Mouse (Mus musculus) liver, adult 2 months (tissue): Measurements from ENCODE around the gene Pdpk1. TPM values are rescaled to one million over a fixed set of nuclear protein-coding genes. Genes with fewer than 3 reads are reported as not detected.
A peak's percentile ranks its signal among the peaks of the same experiment; 100 is the strongest.
"Not testable (repeated sequence)": the region's sequence is repeated elsewhere in the genome, so short reads cannot be mapped to it uniquely, and the experiment has no call there.

Experiments used
- DNase-seq: peaks from one replicate; pipeline ENCODE4 v3.0.0-alpha.2; 2011; ENCODE audit warnings: low read depth, low spot score; ENCODE audit errors: extremely low read depth
- H3K27ac ChIP-seq: fragments of 200-500 bp; replicated peaks from 2 replicates; pipeline ENCODE4 v1.5.1; 2012; ENCODE audit warnings: low read depth, mild to moderate bottlenecking, control low read depth, inconsistent platforms, low read length; ENCODE audit not compliant: insufficient read depth
- H3K27me3 ChIP-seq: fragments of 200-500 bp; 2 replicates; pipeline ENCODE4 v1.6.1; 2012; ENCODE audit warnings: mild to moderate bottlenecking, moderate library complexity, low read length, inconsistent platforms; ENCODE audit not compliant: control insufficient read depth, insufficient read depth
- H3K36me3 ChIP-seq: fragments of 200-500 bp; 2 replicates; pipeline ENCODE4 v1.6.1; 2012; ENCODE audit warnings: low read length, inconsistent platforms; ENCODE audit not compliant: control insufficient read depth, insufficient read depth
- H3K4me1 ChIP-seq: fragments of 200-500 bp; 2 replicates; pipeline ENCODE4 v1.6.1; 2011; ENCODE audit warnings: low read length; ENCODE audit not compliant: control insufficient read depth, insufficient read depth
- H3K4me3 ChIP-seq: fragments of 200-500 bp; 2 replicates; pipeline ENCODE4 v1.5.1; 2011; ENCODE audit warnings: low read depth, mild to moderate bottlenecking, control low read depth, low read length, moderate library complexity; ENCODE audit not compliant: insufficient read depth
- H3K79me2 ChIP-seq: fragments of 200-500 bp; 2 replicates; pipeline ENCODE4 v1.6.1; 2012; ENCODE audit warnings: inconsistent platforms, mild to moderate bottlenecking, low read length, moderate library complexity; ENCODE audit not compliant: control insufficient read depth, insufficient read depth
- H3K9ac ChIP-seq: fragments of 200-500 bp; 2 replicates; pipeline ENCODE4 v1.6.1; 2012; ENCODE audit warnings: low read depth, mild to moderate bottlenecking, control low read depth, inconsistent platforms, low read length
- CTCF ChIP-seq: fragments of 200-500 bp; IDR thresholded peaks from 2 replicates; pipeline ENCODE4 v1.5.1; 2011; ENCODE audit warnings: low read depth, low read length, control low read depth
- POLR2A ChIP-seq: fragments of 200-500 bp; IDR thresholded peaks from 2 replicates; pipeline ENCODE4 v1.6.1; 2011; ENCODE audit warnings: low read length, control low read depth; ENCODE audit not compliant: insufficient read depth; ENCODE audit errors: extremely low read depth
- WGBS: fragments of 180-500 bp; shearing (Covaris S2); methylation state at CpG from one replicate; pipeline ENCODE4 v1.1.7; 2018; 5-methylcytosine and 5-hydroxymethylcytosine counted together
- polyA plus RNA-seq: library from polyadenylated mRNA; depleted of rRNA; stranded (reverse); fragments of >200 nt; gene quantifications from 2 replicates; pipeline ENCODE4 v1.2.3, GENCODE M21; 2012
- total RNA-seq: library from RNA; depleted of rRNA; stranded (reverse); fragments of >200 nt; gene quantifications from 2 replicates; pipeline ENCODE4 v1.2.3, GENCODE M21; 2014

Gene Pdpk1
- total and polyA plus RNA-seq, 2 experiments = 10.2 to 19.7 TPM

DNA sequence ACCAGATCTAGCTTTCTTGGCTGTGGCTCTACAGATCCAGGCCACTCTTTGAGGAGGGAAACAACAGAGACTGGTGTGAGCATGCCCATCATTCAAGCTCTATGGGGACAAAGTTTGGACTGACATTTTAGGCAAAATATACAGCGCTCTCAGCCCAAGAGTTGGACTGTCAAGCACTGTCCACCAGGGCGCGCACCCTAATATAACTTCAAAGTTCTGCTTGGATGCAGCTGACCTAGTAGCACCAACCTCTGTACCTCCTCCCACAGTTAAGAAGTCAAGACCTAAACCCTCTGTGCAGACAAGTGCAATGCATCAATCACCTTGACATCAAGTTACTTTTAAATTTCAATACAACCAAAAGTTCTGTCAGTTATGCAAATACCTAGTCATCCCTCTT is 19.2 kb downstream of the Pdpk1 start:
- no peak overlapping the region for H3K9ac ChIP-seq
- WGBS = 92% methylated on average over 3 of the region's 3 CpGs
- no peak overlapping the region for H3K4me3 ChIP-seq
- no peak overlapping the region for H3K27ac ChIP-seq
- H3K36me3 ChIP-seq = no peaks in the 10 kb centered on the region; the same call in 1 of the 2 replicates
- peaks cover 46% of the 10 kb centered on the region for H3K79me2 ChIP-seq
- no peaks in the 10 kb centered on the region for H3K27me3 ChIP-seq
- DNase-seq = no peak
- peaks cover 3% of the 10 kb centered on the region; the same call in 1 of the 2 replicates for H3K4me1 ChIP-seq
- TF ChIP-seq CTCF (0 out of 2 replicates have a peak, but pooled peaks have one; percentile 20), POLR2A (no peak)

DNA sequence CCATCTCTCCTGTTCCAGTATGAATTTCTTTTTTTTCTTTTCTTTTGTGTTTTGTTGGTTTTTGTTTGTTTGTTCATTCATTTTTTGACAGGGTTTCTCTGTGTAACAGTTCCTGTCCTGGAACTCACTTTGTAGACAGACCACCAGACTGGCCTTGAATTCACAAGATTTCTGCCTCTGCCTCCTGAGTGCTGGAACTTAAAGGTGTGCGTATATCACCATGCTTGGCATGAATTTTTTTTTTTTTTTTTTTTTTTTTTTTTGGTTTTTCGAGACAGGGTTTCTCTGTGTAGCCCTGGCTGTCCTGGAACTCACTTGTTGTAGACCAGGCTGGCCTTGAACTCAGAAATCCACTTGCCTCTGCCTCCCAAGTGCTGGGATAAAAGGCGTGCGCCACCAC is 21.5 kb downstream of the Pdpk1 start:
- not testable (repeated sequence) for H3K9ac ChIP-seq, DNase-seq, H3K4me3 ChIP-seq, H3K36me3 ChIP-seq, H3K27ac ChIP-seq, H3K4me1 ChIP-seq, H3K27me3 ChIP-seq
- peaks cover 43% of the 10 kb centered on the region for H3K79me2 ChIP-seq
- WGBS = 83% methylated on average over 4 of the region's 4 CpGs

DNA sequence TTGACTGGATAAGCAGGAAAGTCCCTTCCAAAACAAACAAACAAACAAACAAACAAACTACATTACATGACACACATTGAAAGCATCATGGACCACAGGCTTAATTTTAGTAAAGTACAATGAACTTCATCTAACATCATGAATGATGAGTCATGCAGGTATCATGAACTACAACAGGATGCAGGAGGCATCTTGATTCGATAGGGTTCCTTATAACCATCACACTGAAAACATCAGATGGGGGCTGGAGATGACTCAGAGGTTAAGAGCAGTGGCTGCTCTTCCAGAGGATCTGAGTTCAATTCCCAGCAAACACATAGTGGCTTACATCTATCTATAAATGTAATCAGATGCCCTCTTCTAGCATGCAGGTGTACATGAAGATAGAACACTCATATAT is 23.1 kb downstream of the Pdpk1 start:
- Histone ChIP-seq H3K36me3 (no peaks in the 10 kb centered on the region; the same call in 1 of the 2 replicates), H3K27ac (no peak overlapping the region), H3K79me2 (peaks cover 41% of the 10 kb centered on the region), H3K9ac (no peak overlapping the region), H3K4me1 (peaks cover 3% of the 10 kb centered on the region; the same call in 1 of the 2 replicates), H3K27me3 (no peaks in the 10 kb centered on the region), H3K4me3 (no peak overlapping the region)
- WGBS = 83% methylated on average over 1 of the region's 1 CpGs
- no peak for TF ChIP-seq CTCF
- TF ChIP-seq POLR2A = no peak
- no peak for DNase-seq

DNA sequence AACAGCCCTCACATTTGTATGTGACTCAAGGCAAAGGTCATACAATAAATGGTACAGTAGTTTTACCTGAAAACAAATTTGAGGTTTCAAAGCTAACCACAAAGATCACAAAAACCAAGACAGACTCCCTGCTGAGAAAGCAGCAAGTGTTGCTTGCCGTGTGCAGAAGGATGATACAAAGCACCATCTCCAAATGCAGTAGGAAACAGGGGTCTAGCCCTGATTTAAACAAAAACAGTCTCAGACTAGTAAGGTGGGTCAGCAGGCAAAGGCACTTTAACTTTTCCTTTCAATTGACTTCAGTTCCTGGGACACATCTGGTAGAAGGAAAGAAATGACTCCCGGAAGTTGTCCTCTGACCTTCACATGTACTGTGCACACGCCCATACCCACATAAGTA is 23.9 kb downstream of the Pdpk1 start:
- H3K4me1 ChIP-seq = peaks cover 3% of the 10 kb centered on the region; the same call in 1 of the 2 replicates
- H3K9ac ChIP-seq = no peak overlapping the region
- H3K27me3 ChIP-seq = no peaks in the 10 kb centered on the region
- TF ChIP-seq POLR2A = no peak
- no peak for TF ChIP-seq CTCF
- H3K4me3 ChIP-seq = no peak overlapping the region
- DNase-seq = no peak
- H3K36me3 ChIP-seq = no peaks in the 10 kb centered on the region; the same call in 1 of the 2 replicates
- WGBS = 78% methylated on average over 3 of the region's 3 CpGs
- peaks cover 43% of the 10 kb centered on the region for H3K79me2 ChIP-seq
- H3K27ac ChIP-seq = no peak overlapping the region

DNA sequence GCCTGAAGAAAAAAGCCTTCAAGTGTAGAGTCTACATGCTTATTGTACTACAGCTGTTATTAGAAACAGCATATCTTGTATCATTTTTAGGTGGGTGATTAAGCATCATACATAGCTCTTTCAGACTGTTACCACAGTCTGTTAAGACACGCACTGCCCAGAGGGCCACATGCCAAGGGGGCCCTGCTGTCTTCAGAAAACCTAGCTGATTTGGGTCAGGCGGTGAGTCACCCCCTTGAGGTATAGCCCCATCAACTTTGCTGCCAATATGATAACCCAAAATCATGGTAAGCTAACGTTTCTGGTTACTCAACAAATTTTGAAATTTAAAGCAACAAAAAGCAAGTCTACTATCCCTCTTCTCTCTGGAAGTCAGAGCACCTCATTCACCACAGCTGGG is 31.3 kb downstream of the Pdpk1 start:
- peaks cover 9% of the 10 kb centered on the region for H3K4me1 ChIP-seq
- H3K27me3 ChIP-seq = no peaks in the 10 kb centered on the region
- no peak overlapping the region for H3K4me3 ChIP-seq
- no peaks in the 10 kb centered on the region for H3K36me3 ChIP-seq
- TF ChIP-seq POLR2A = no peak
- no peak for TF ChIP-seq CTCF
- H3K9ac ChIP-seq = no peak overlapping the region
- WGBS = 76% methylated on average over 3 of the region's 3 CpGs
- no peak for DNase-seq
- H3K27ac ChIP-seq = no peak overlapping the region
- H3K79me2 ChIP-seq = peaks cover 42% of the 10 kb centered on the region

DNA sequence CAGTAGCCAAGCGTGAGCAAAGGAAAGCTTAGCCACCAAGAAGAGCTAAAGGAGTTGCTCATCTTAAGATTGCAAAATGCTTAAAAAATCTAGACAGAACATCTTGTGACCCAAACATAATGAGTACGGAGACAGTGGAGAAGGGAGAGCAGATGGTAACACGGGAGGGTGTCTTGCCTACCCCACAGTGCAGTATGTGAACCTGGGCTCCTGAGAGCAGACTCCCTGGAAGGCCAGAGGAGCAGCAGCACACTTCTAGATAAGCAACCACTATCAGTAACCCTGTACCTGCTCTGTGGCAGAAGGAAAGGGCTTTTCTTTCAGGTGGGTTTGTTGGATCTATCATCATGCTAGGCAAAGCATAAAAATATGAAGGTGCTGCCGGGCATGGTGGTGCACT is 37.7 kb downstream of the Pdpk1 start:
- Histone ChIP-seq H3K36me3 (peaks cover 12% of the 10 kb centered on the region), H3K4me3 (no peak overlapping the region), H3K4me1 (peaks cover 12% of the 10 kb centered on the region), H3K9ac (no peak overlapping the region), H3K79me2 (peaks cover 13% of the 10 kb centered on the region; the same call in 1 of the 2 replicates), H3K27ac (no peak overlapping the region), H3K27me3 (no peaks in the 10 kb centered on the region)
- 91% methylated on average over 4 of the region's 4 CpGs for WGBS
- no peak for DNase-seq
- TF ChIP-seq CTCF (no peak), POLR2A (no peak)
